Mouse (Mus musculus): ENCODE measurements at regions not wholly inside any gene's neighbourhood (a gene's known extent, or its start where the extent isn't known, plus 50 kb on each side); places are given as distances from the start of the nearest gene placed in this dataset.

DNA sequence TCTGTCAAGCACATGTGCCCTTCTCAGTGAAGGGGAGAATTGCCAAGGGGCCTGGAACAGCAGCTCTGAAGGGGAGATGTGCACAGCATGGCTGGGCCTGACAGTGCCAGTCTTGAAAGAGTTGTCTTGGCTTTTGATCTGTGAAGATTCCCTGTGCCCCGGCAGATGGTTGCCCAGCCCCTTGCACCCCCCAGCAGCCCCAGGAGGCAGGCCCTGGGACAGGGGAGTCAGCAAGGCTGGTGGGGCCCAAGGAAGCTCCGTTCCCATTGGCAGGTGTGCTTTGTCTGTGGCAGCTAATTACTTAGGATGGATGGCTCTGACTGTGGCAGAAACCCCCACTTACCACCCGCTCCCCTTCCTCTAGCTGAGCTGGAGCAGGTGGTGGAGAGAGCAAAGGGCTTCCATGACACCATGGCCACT, 58.6 kb downstream of the Tspan17 start:
- DNase-seq (ENCODE audit: extremely low read depth, insufficient read length, low spot score), result no peak

DNA sequence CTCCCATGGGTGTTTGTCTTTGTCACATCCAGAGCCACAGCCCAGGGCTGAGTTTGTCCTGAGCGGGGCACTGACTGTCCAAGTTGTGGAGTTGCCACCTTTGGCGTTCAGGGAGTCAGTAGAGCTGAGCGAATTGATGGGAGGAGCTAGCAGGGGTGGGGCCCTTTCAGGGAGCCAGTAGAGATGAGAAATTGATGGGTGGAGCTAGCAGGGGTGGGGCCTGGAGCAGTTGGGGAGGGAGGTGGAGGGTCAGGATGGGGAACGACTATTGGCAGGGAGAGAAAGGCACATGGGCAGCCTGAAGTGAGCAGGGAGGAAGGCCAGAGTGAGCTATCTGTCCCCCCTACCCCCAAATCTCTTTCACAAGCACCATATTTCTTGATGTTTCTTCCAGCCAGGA, 62.0 kb downstream of the Tspan17 start:
- DNase-seq (ENCODE audit: extremely low read depth, insufficient read length, low spot score), result no peak

DNA sequence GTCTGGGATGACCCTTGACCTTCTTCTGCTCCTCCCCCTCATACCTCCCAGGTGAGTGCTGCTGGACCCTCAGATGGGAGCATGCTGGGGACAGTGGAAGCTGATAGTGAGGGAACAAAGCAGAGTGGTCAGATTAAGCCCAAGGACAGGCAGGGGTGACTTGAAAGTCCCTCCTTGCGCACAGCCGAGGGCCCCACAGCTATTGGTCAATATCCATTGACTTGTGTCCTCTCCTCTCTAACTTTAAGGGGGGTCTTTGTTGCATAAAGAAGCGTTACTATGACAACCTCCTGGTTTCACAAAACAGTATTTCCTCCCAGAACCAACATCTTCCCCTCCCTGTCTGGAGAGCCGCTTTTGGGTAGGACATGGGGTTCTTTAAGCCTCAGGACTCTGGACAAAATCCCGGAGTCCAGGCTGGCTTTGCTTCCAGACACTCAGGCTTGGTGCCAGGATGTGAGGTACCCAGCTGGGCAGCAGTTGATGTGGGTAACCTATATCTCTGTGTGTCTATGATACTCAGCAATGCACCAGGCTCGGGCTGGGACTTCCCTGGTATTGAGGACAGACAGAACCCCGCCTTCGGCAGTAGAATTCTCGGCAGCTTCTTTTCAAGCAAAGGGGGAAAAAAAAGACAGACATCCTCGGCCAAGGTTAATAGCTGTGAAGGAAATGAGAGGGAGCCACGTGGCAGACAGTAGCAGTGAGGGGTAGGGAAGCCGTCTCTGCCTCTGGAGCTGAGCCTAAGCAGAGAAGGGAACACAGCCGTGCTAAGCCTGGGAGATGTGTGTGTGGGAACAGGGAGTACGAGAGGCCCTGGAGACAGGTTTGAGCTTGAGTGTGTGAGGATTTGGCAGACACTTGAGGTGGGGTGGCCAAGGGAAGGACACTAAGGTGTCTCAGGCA, 66.4 kb downstream of the Tspan17 start:
- DNase-seq (ENCODE audit: extremely low read depth, insufficient read length, low spot score), result no peak

DNA sequence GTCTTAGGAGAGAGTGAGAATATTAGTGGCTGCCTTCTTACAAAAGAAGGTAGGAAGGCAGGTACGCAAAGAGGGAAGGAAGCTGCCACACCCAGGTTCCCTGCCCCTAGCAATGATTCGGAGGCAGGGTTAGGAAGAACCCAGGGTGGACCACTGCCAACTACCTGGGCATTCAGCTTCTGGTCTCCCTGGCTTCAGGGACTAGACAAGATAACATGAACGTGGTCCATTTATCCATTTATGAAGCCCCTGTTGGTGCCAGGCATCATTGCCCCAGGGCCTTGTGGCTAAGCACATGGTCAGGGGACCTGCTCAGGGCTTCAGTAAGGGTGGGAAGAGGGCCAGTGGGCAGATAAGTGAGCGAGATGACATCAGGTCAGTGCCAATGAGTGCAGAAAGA, 73.8 kb downstream of the Tspan17 start:
- DNase-seq (ENCODE audit: extremely low read depth, insufficient read length, low spot score), result no peak

DNA sequence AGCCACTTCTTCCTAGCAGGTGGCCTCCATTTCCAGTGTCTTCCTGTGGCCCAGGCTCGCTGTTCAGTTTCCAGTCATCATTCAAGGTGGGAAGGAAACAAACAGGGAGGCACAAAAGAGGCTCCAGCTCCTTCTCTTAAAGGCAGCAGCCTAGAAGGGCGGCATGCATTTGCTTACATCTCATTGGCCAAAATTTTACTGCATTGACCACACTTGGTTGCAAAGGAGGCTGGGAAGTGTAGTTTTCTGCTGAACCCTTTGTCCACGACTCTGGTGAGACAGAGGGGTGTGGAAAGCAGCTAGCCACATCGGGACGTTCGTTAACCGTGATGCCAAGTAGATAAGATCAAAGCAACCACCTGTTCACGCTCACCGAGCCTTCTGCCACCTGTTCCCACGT, 74.9 kb downstream of the Tspan17 start:
- DNase-seq (ENCODE audit: extremely low read depth, insufficient read length, low spot score), result peak; percentile 23

DNA sequence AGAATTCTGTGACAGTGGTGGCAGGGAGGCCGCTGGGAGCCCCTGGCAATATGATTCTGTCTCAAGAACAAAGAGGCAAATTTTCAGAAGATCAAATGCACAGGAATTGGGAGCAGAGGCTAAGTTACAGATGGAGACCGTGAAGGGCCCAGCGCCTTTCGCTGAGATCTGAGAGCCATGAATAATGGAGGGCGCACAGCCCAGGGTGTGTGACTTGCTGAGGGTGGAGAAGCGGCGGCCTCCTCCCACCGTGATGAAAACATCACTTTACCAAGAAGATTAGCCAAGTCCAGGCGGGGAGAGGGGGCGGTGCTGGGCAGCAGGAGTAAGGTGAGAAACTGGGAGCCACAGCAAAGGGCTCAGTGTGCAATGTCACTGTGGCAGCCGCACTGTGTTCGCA, 77.2 kb upstream of the Unc5a start:
- DNase-seq (ENCODE audit: extremely low read depth, insufficient read length, low spot score), result no peak

DNA sequence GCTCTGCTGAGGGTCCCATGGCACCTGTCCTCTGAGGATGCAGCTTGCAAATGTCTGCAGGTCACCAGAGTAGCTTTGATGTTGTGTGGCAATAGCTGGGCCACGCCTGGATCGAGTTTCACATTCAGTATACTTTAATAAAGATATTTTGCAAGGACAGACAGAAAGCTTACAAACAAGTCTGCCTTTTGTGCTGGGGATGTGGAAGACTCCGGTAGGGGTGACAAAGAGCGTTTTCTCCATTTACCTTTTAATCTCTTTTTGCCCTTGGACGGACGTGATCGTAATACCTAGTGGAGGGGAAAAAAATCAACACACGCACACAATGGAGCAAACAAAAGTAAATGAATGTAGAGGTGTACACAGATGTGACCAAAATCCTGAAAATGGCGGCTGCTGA, 75.3 kb upstream of the Unc5a start:
- DNase-seq (ENCODE audit: extremely low read depth, insufficient read length, low spot score), result no peak

DNA sequence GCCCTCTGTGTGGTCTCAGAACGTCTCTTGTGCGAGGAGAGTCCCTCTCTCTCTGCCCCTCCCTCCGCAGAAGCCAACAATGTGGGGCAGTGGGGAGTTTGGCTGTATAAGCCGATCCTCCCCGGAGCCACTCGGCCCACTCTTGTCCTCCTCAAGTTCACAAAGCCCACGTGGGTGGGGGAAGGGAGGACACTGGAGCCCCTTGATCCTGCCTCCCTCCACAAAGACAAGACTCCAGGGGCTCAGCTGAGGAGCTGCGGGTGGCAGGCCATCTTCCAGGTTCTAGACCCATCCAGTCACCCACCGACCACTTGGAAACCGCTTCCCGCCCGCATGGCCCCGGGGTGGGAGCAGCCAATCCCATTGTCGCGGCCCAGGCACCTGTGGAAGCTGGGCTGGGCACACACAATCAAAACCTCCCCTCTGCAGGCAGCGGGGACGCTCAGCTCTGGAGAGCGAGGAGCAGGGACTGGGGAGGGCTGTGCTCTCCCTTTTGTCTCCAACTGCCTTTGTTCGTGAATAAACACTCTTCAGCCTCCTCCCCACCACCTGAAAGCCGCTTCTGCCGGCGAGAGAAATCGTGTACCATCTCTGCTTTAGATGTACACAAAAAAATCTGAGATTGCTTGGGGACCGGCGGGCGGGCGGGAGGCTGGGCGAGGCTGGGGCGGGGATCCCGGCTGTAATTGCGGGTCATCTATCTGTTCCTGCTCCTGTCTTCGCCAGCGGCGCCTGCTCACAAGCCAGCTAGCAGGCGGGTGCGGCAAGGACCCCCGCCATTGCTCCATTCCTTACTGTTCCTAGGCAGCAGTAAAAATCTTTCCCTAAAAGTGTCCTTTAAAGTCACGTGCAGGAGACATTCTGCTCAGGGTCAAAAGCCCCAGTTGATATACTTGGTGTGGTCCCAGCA, 74.7 kb upstream of the Unc5a start:
- no peak for DNase-seq (ENCODE audit: extremely low read depth, insufficient read length, low spot score)

DNA sequence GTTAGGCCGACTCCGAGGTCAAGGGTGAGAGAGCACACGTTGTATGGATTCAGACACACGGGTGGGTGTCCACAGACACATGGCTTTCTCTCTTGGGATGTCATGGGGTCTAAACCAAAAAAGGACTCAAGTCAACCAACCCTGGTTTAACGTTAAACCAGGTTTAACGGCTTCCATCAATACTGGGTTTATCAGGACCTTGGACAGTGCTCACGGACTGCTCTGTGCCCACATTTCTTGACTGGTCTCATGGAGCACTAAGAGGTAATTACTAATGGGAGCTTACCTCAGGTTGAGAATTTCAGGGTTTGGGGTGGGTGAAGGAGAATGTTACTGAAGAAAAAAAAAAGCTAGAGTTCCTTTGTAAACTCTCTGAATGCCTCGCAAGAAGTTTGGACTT, 72.7 kb upstream of the Unc5a start:
- no peak for DNase-seq (ENCODE audit: extremely low read depth, insufficient read length, low spot score)

DNA sequence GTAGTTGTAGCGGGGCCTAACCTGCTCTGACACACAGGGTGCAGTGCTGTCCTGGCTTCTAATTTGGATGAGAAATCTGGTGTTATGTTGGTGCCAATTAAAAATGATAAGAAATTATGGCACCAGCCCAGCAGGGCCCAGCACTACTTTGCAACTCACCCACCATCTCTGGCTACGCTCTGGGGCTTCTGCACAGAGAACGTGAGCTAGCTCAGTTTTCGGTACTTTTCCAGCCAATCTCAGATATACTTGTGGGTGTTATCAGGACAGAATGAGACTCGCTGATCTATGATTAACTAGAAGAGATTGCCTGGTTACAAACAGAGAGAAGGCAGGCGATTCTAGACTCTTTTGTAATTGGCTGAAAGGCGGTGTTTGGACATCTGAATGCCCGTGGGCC, 71.6 kb upstream of the Unc5a start:
- no peak for DNase-seq (ENCODE audit: extremely low read depth, insufficient read length, low spot score)

DNA sequence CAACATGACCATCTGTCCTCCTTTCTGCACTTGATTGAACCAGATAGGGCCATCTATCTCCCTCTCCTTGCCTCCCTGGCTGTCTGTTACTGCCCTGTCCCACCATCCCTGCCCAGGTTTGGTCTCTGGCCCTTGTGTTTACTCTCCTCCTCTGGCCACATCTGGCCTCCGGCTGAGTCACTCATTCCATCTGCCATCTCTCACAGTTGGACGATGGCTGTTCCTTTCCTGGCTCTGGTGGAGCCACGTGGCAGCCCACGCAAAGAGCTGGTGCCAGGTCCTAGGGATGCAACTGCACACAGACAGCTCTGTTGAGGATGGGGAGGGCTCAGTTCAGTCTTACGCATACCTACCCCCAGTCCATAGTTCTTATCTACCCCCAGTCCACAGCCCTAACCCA, 69.9 kb upstream of the Unc5a start:
- peak; percentile 41 for DNase-seq (ENCODE audit: extremely low read depth, insufficient read length, low spot score)

DNA sequence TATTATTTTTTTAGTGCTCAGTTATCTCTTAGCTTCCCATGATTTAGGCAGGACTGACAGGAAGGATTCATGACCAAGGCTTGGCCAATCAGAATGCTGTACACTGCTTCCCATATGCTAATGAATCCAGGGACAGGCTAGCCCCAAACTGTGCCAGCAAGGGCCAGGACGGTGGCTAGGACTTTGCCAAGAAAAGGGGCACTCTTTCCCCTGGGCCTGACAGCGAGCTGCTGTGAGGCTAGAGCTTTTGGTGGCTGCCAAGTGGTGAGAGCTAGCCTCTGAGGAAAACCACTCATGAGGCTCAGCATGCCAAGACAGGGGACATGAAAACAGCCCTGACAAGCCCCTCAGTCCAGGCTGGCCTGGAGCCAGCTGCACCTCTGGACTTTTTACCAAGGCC, 69.0 kb upstream of the Unc5a start:
- peak; percentile 36 for DNase-seq (ENCODE audit: extremely low read depth, insufficient read length, low spot score)

DNA sequence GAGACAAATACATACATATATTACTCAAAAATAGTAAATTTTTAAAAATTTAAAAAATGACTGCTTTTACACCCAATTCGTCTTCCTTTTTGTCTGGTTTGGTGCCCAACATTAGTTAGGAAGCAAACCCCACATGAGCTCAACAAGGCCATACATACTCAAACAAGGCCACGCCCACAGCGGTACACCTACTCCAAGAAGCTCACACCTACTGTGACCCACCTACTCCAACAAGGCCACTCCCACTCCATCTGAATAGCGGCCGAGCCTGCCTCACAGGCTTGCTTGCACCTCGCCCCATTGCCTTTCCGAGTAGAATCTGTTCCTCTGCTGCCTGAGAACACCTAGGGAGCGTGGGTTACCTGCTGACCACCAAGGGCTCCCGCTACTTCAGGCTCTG, 66.4 kb upstream of the Unc5a start:
- DNase-seq (ENCODE audit: extremely low read depth, insufficient read length, low spot score), result no peak

DNA sequence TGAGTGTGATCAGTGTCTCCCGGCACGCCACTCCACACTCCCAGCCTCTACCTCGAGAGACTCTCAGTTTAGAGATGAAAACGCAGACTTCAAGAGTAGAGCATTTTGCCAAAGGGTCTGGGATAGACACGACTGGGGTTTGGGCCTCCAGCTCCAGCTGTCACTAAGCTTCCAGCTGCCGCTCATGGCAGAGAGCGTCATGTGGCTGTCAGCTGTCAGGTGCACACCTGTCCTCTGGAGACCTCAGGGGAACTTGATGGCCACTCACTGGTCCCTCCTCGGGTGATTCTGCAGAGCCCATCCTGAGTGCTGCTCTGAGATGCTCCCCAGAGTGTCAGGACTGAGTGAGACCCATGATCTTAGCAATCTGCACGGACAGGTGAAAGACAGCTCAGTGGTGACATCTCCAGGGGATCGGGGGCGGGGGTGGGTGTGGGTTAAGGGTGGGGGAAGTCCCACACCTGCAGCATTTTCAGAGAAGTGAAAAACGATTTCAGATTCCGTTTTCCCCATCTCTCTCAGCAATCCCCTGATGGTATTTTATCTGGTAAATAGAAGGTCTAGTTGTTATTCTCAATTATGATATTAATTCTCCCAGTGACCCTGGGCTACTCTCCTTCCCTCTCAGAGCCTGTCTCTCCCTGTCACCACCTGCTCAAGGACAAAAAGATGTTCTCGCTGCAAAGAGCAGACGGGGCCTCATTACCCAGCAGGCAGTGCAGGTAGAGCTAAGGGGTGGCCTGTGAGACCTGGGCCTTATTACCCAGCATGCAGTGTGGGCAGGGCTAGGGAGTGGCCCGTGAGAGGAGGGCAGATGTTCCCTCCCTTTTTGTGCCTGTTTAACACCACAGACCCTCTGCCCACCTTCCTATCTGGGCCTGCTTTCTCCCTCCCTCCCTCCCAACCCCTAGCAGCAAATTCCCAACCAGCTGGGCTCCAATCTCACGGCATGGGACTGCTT, 65.2 kb upstream of the Unc5a start:
- DNase-seq (ENCODE audit: extremely low read depth, insufficient read length, low spot score), result no peak

DNA sequence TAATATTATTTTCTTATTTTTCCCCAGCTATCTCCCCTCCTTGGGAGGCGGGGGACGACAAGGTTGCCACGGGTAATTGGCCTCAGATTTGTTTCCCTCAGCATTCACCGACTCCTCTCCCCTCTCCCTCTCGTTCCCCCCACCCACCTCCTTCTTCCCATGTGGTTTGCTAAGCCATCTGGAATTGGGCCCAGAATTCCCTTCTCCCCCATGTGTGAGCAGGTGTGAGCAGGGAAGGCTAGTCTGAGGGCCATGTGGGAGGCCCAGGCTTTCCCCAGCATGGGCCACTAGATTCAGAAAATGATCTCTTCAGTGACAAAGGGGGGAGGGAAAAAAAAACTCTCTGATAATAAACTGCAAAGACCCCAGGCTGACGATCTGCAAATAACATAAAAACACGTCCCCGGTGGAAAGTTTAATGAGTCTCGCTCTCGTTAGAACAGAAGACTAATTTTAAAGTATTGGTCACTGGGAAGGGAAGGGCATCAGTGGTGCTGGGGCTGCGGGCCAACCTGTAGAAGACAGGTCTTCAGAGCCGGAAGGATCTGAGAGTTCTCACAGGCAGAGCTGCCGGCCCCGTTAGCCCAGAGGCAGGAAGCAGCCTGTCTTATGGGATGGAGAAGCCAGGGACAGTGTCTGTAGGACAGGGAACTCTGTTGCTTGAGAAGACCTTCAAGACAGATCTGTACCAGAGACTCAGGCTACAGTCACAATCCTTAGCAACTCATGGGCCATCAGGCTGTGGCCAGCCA, 64.3 kb upstream of the Unc5a start:
- DNase-seq (ENCODE audit: extremely low read depth, insufficient read length, low spot score), result no peak

DNA sequence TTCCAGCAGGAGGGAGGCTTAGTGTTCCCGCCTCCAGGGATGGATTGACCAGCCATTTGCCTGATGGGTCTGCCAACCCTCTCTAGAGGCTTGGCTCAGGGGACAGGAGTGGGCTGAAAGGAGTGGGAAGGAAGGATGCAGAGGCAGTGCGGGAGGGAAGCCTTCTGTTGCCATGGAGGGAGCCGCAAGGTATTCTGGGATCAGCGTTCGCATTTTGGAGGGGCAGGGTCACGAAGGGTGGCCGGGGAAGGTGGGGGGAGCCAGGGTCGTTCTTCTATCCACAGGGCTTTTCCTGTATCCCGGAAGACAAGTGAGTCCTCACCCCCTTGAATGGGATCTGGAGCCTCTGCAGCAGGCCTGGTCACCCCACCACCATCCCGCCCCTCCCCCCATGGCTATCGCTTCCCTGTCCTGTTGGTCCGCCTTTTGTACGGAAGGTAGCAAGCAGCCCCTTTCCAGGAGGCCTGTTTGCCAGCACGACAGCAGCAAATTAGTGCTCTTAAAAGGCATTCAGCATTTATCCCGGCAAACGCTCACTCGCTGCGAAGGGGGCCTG, 61.8 kb upstream of the Unc5a start:
- DNase-seq (ENCODE audit: extremely low read depth, insufficient read length, low spot score), result no peak

DNA sequence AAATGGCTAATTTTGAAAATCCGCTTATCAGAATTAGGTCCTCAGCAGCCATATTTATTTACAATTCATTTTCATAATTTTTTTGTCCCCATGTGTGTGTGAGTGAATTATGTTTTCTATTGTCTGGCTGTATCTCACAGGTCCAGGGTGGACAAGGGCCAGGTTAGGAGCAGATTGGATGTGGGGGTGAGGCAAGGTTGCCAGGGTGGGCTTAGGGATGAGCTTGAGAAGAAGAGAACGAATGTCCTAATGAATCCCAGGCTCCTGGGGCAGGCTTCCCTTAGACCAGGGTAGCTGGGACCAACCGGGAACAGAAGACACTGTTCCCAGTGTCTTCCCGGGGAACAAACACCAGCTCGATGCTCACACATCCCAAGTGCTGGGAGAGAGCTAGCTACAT, 61.2 kb upstream of the Unc5a start:
- no peak for DNase-seq (ENCODE audit: extremely low read depth, insufficient read length, low spot score)

DNA sequence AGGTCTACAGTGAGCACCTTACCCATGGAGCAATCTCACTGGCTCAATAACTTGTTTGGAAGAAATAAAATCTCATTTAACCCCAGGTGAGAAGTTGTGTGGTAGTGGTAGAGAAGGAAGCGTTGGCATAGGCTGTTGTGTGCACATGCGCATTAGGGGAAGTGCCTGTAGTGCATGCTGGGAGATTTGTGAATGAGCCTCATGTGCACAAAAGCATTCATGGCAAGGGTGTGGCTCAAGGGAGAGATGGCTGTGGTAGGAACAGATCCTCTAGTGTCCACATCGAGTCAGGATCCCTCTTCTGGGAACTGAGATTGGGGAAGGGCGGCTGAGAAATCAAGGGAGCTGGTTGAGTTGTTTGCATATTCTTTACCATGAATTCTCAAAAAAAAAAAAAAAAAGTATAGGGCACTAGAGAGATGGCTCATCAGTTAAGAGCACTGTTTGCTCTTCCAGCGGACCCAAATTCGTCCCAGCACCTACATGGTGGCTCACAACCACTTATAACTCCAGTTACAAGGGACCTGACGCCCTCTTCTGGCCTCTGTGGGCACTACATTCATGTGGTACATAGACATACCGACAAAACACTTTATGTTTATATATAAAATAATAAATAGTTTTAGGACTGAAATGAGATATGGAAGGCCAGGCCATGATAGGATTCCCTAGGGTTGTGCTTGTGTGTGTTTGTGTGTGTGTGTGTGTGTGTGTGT, 59.4 kb upstream of the Unc5a start:
- DNase-seq (ENCODE audit: extremely low read depth, insufficient read length, low spot score), result no peak

DNA sequence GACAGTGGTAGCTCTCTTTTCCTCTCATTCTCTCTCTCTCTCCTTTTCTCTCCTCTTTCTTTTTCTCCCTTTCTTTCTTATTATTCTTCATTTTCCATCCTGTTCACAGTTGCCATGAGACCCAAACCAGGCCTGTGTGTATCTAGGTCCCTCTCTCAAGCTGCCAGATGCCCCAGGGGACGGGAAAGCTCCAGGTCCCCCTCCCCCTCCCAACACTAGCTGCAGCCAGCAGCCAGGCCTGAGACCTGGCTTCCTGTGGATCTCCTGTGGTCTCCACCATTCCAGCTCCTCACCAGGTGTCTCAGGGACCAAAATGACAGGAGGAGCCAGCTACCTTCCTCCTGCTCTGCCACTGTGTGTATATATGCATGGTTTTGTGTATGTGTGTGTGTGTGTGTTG, 56.6 kb upstream of the Unc5a start:
- no peak for DNase-seq (ENCODE audit: extremely low read depth, insufficient read length, low spot score)
